Mouse (Mus musculus) induced T-regulatory cell, adult 2 months (primary cell): ENCODE results near the gene Trpm7.

Source experiments
- DNase-seq: peaks from one replicate; pipeline ENCODE4 v3.0.0-alpha.2; 2012; ENCODE audit warnings: low read depth

Trpm7 gene

DNA sequence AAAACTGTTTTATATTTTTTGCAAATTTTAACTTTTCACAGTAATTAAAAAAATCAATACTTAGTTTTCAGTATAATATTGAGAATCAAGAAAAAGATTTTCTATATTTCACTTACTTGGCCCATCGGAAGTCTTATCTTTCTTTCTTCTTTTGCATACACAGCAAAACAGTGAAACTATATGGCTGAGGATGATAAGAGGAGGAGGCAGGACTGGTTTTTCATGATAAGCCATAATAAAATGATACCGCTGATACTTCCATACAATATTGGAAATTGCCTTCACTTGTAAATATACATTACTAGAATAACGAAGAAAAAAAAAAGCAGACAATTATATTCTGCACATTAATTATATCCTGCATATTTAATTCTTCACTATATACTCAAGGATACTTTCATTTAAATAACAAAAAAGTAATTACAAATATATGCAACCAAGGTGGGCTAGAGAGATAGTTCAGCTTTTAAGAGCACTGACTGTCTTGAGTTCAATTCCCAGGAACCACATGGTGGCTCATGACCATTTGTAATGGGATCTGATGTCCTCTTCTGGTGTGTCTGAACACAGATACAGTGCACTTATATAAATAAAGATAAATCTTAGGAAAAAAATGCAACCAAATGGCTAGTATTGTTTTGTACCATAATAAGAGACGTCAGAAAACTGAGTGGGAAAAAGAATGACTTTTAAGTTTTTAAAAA lies 59.2 kb downstream of the Trpm7 start:
- no peak for DNase-seq

DNA sequence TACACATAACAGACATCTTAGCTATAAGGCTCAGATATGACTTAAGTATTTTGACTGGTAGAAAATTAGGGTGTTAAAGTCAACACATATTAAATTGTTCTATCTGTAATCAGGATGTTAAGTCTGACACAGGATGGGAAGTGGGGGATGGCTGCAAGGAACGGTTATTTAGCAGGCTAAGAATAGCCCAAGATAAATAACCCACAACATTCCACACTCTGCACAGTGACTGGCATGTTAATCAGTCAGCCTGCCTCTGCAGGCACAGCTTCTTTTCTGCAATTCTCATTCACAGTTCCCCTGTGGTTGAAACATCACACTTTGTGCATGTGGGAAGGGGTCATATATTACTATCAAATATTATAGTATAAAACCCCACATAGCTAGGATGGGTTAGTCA lies 60.2 kb downstream of the Trpm7 start:
- DNase-seq, result no peak

DNA sequence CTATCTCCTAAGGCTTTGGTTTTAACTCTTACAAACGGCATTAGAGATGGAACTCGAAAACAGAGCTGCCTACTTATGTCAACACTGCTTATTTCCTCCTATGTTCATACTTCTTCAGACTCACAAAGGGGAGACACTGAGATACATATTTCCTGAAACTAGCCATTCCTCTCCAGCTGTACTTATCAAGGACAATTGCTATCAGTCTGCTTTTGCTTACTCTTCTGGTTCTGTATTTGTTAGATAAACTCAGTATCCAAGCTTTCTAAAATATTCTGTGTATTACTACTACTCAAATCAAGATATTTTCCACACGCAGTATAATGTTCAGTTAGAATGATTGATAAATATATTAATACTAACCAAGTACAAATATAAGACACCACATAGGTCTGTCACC lies 74.0 kb downstream of the Trpm7 start:
- no peak for DNase-seq

DNA sequence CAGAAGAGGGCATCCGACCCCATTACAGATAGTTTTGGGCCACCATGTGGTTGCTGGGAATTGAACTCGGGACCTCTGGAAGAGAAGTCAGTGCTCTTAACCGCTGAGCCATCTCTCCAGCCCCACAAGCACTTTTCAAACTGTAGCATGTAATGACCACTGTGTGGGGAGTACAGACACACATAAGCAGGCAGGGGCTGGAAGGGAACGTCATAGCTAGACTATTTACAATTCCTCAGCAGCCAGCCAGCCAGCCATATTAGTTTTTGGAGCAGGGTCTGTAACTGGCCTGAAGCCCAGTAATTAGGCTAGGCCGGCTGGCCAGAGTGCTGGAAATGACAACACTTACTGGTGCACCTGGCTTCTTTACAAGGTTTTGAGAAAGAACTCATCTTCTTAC lies 77.6 kb downstream of the Trpm7 start:
- no peak for DNase-seq

DNA sequence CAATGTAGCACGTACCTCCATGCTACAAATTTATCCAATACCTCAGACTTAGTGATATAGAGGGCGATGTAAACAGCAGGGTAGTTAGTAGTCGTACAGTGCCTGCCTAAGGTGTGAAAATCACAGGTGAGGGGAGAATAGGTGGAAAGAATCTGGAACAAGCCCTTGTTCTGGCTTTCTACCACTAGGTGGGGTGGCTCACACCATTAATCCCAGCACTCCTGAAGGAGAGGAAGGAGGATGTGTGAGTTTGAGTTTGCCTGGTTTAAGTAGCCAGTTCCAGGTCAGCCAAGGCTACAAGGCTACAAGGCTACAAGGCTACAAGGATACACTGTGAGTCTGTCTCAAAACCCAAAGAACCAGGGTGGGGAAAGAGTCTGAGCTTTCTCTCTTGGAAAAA lies 80.3 kb downstream of the Trpm7 start:
- peak; percentile 14 for DNase-seq

DNA sequence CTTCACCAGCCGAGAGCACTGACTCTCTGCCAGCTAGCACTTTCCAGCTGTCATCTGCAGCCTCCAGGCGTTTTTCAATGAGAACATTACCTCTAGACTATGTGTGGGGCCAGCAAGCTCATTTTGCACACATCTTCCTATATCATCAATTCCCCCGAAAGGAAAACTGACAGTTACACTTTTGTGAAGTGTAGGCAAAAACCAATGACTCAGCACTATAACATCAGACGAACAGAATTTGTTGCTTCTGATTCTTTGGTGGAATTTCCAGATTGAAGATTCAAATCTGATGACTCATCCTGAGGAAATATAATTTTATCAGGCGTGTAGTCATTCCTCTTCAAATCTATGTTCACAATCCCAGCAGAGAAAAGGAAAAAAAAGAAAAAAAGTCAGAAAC lies 83.4 kb downstream of the Trpm7 start:
- DNase-seq, result no peak

DNA sequence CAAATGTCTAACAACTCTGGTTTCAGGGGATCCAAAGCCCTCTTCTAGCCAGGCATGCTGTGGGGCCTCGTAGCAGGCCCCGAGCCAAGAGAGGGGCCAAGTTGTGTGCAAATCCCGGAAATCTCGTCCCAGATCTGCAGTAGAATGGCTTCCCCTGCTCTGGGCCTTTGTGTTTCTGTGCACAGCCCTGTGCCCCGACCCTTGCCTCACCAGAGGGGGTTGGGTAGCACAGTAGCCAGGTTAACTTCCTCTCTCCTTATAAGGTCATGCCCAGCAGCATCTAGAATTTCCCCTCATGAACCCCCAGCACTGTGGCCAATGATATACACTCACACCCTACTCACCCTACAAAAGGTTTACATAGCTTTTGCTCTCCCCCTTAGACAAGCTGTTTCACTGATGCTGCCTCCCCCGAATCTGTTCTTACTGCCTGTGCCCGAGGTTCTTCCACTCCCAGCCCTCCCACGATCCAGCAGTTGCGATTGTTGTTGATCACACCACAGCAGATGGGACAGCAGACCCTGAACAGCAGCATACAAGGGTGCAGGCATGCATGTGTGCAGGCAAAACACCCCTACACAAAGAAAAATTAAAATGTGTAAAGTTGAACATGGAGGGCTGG lies 88.2 kb downstream of the Trpm7 start:
- no peak for DNase-seq

DNA sequence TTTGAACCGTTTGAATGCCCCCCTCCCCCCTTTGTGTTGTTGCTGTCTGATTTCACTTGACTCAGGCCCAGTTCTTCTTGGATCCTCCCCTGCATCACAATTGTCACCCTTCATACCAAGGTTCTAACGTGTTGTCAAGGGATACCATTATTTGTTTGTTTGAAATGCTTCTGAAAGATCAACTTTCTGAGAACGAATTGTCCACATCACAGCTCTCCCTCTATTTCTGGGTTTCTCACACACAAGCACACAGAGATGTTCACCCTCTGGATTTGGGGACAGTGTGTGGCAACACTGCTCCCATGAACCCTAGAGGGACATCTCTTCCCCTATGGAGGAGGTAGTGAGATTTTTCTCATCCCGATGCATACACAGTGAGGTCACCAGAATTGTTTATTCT lies 92.7 kb downstream of the Trpm7 start, which contains the start of gene Usp50:
Usp50 (minus strand) TSS at position 101 of the 400 bp plus-strand sequence.
- DNase-seq, result no peak

DNA sequence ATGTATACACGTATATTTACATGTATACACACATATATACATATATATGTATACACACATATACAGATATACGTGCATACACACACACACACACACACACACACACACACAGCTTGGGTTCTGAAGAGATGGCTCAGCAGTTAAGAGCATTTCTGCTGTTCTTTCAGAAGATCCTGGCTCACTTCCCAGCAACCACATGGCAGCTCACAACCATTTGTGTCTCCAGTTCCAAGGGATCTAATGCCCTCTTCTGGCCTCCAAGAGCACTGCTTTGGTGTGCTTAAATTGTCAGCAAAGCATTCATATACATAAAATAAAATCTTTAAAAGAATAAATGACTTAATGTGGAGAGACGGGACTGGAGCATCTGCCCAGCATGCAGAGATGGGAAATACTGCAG lies 93.6 kb downstream of the Trpm7 start:
- no peak for DNase-seq

DNA sequence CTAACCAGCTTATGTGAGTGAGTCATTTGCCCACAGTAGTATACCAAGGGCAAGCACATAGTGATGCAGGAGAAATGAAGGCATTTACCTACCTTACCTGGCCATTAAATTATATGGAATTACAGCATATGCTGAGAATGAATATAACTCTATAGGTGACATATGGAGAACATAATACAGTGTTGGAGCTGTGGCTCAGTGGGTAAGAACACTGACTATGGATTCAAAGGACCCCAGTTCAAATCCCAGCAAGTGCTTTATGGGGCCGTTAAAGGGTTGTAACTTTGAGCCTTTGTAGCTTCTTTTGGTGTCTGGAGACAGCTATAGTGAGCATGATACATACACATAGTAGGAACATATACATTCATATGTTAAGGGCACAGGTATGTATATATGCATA lies 94.6 kb downstream of the Trpm7 start:
- DNase-seq, result no peak

DNA sequence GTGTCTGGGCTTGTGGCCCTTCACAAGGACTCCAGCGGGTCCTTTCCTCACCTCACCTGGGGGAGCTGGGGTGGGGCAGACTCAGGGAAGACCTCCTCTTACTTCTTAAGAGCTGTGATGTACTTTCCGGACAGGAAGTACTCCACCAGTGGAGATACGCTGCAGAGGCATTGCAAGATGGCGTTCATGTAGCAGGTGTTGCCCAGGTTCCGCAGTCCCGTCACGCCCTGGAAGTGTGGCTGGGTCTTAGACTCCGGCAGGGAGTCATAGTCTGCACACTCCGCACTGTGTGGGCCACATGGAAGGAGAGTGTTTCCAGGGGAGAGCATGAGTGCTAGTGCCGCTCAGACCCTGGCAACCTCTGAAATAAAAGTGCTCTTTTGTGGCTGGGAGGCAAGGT lies 95.7 kb downstream of the Trpm7 start:
- DNase-seq, result no peak

DNA sequence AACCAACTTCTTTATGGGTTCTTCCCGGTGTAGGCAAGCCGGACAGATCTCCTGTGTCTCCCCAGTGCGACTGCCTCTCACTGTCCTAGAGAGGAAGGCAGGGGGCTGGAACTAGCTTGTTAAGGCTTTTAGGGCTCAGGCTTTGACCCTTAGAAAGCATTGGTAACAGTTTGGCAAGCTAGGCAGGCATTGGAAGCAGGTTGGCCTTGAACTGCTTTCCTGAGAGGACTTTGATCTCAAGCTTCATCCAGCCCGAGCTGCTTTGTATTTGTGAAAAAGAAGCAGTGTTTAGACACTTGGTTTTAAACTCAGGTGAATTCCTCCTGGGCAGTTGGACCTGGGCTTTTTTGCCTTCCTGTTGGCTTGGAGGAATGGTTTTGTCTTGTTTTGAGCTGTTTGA lies 97.2 kb downstream of the Trpm7 start:
- no peak for DNase-seq

DNA sequence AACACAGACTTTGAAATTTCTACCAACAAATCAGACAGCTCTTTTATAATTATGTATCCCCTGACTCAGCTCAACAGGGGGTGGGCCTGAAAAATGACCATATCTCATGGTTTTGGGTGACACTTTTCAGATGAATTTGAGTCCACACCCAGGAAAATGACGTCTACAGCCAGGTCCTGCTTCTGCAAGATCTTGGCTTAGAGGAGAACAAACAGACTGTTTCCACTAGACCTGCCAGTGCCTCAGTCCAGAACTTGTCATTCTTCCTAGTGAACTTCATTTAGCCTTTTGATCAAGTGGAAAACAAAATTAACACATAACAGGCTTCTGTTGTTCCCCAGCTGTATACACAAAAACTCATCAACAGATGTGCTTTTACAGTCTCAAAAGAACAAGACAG lies 99.6 kb downstream of the Trpm7 start:
- no peak for DNase-seq

DNA sequence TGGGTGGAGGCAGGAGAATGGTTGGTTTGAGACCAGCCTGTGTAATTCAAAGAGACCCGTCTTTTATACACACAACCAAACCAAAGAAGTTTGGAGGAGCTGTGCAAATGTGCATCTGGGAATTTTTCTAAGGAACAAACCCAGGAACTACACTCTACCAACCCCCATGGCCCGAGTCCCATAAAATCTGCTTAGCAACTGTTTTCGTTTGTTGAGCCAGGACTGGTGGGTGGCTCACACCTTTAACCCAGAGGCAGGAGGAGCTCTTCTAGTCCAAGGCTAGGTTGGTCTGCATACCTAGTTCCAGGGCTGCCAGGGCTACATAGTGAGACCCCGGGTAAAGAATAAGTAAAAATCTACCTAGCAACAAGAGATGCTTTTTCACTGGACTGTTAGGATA lies 100.1 kb downstream of the Trpm7 start:
- no peak for DNase-seq

DNA sequence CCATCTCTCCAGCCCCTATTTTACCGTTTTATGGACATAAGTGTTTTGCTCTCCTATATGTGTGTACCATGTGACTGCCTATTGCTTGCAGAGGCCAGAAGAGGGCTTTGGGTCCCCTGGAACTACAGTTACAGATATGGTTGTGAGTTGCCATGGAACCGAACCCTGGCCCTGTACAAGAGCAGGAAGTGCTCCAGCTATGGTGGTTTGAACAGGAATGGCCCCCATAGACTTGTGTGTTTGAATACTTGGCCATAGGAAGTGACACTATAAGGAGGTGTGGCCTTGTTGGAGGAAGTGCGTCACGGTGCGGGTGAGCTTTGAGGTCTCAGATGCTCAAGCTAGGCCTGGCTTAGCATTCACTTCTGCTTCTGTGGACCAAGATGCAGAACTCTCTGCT lies 103.8 kb downstream of the Trpm7 start:
- no peak for DNase-seq

DNA sequence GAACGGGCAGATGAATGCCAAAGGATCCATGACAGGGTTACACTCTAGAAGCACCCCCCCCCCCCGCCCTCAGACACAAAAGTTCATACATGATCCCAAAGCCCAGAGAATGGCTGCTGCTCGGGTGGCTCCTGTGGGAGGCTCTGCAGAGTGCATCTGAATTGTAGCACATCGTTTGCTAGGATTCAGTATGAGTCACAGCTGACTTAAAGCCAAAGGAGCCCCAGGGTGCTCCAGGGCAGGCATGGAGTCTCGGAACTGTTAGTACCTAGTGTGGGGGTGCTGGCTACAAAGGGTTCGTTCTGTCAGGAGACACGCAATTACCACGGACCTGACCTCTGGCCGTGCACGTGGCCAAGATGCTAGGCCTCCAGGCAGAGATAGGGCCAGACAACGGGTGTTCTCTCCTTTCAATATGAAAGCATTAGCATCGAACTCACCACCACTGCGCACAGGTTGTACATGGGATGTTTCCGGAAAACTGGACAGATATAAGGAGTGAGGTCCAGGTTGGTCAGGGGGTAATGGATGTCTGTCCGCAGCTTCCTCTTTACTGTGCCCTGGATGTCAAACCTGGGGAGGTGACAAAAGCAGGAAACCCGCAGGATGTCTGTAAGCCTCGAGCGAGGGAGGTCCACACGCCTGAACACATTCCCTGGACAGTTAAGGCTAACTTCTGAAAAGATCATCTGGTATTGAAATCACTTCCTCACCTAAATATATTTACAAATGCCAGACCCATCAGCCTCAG lies 106.4 kb downstream of the Trpm7 start:
- DNase-seq, result no peak

DNA sequence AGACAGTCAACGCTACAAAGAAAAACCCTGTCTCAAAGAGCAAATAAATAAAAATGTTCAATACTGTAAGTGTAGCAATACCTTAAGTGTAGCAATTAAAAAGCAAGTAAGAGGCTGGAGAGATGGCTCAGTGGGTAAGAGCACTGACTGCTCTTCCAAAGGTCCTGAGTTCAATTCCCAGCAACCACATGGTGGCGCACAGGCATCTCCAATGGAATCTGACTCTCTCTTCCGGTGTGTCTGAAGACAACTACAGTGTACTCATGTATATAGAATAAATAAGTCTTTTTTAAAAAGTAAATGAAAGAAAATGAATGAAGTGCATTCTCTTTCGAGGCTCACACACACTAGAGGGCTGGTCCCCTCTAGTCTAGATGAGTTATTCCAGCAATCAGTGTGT lies 107.8 kb downstream of the Trpm7 start:
- no peak for DNase-seq

DNA sequence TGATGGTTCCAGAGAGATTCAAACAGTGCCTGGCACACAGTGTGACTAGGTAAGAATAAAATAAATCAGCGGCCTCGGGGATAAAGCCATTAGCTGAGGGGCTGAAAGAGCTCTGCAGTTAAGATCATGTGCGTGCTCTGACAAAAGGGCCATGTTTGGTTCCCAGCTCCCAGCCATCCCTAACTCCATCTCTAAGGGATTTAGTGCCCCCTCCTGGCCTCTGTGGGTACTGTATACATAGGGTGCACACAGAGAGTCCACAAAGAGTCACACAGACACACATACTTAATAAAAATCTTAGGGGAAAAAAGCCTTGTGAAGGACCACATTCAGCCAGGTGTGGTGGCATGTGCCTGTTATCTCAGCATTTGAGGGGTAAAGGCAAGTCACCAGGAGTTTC lies 108.4 kb downstream of the Trpm7 start:
- peak; percentile 27 for DNase-seq

DNA sequence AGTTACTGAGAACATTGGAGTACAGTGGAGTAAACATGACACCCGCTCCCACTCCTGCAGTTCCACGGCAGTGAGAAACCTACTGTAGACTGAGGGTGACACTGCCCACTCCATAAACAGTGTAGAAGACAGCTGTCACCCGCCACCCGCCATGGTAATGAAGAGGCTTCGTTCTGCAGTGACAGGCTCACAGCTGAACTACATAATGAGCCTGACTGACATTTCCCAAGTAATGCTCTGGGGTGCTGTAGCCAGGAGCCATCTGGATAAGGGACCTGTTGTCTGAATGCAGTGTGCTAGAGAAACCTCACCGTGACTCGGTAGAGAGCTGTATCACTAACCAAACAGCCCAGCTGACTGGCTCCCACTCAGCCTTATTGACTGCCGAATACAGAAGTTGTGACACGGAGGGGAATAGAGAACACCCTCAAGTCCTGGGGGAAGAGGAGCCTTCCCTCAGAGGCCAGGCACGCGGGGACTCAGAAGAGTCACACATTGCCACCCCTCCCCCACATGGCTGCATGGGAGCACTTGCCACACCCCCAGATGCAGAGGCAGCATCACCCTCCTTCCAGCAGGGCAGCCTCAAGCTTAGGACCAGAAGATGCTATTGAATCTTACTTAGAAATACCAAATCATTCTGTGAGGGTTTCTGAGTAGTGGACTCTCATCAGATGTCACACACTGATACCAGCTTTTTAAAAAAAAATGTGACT lies 110.0 kb downstream of the Trpm7 start:
- no peak for DNase-seq

DNA sequence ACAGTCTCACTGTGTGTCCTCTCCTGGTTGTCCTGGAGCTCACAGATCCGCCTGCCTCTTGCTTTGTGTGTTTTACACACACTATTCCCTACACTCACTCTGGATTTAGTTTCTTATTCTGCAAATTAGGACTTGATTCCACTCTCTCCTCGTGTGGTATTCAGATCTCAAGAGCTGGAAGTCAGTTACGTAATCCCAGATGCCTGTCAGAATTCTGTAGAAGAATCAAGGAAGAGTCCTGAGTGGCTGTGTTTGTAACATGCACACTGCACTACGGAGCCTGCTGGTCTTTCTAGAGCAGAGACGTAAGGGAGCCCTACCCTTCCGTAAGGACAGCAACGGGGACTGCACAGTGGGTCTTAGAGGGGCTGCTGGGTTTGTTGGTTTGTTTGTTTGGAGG lies 116.7 kb downstream of the Trpm7 start:
- DNase-seq, result no peak

DNA sequence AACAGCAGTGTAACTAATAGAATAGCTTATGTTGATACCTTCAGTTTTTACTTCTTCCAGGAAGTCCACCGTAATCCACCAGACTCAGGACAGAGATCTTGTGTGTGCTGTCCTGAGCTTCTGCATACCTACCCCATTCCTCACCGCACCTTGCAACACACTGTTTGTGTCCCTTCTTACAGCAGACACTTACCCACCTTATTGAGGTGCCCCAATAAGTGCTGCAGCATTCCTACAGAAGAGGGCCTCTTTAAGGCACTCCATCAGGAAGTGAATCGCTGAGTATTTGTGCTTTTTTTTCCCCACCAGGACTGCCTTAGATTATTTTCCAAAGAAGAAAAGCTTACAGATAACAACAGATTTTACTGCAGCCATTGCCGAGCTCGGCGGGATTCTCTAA lies 120.4 kb downstream of the Trpm7 start:
- DNase-seq, result no peak

DNA sequence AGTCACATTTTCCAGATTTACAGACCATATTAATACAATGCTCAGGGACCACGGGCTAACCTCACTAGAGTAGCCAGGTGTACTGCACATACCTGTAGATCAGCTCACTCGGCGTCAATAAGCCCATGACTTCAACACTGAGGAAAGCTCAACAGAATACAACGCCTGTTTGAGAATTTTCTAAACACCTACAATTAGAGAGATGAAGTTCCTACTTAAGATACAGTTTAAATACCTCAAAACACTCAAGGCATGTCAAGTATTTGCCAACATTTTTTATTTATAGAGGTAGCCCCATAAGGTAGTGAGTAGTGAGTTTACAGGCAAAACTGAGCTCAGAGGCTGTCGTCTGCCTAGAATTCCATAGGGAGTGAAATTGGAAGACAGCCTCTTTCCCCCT lies 132.6 kb downstream of the Trpm7 start:
- no peak for DNase-seq
